In the genomic region with DNA sequence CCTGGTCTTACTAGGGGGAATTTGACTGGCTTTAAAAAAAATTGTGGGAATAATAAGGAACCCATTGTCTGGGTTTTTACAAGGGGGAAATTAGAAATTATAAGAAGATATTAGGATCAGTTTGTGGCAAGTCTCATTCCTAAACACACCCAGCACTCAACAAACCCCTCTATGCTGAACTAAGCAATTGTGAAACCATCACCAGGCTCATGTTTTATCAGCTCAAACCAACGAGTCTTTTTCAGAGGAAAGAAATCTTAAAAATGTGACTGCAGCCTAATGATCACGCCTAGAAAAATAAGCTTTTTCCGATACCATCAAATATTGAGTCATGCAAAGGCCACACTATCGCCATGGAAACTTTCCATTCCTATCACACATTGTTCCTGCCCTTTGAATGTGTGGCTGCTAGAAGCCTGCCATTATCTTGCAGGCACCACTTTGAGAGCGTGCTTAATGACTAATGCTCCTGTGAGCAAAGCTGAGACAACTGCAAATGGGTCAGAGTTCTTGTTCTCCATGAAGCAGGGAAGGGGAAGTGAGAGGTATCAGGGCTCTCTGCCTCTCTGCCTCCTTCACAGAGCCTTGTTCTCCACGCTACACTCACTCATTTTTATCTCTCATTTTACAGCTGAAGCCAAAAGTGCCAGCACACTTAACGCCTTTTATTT, we compare ENCODE assay signal across 12 mouse cellular contexts. TPM values are rescaled to one million over a fixed set of nuclear protein-coding genes. Genes with fewer than 3 reads are reported as not detected.
A peak's percentile ranks its signal among the peaks of the same experiment; 100 is the strongest.
DNase-seq lines count a peak whose midpoint lies in the region; ATAC-seq and TF ChIP-seq lines count a peak whose summit lies in the region.
"Had no signal": no experiment of that assay in that cellular context is flagged by ENCODE, and none has a peak within 500 bp of the region (broad histone marks: within the 10 kb centered on the region; RNA-seq: fewer than 3 reads in every experiment).

No protein-coding gene starts in this region.

- H3K4me2 ChIP-seq in heart, embryonic 11.5 days = no peak overlapping the region

- 0 out of 2 replicates have a peak overlapping the region, but pooled peaks have one; percentile 8 for H3K27ac ChIP-seq in heart, embryonic 11.5 days (ENCODE audit: low read depth, low read length)
- H3K27ac ChIP-seq in forebrain, embryonic 10.5 days = peak overlapping the region; percentile 54; the same call in 1 of the 2 replicates
- peak overlapping the region; percentile 36 for H3K27ac ChIP-seq in macrophage

- DNase-seq in heart, postnatal 36 days = no peak
- DNase-seq in forebrain, embryonic 10.5 days (ENCODE audit: extremely low spot score, low spot score) = no peak
- no peak for DNase-seq in cerebellum, adult 9-10 months
- DNase-seq in thymus, postnatal 14 days = no peak
- DNase-seq in kidney, postnatal 14 days = no peak
- DNase-seq: adrenal gland, postnatal 14 days; liver had no signal

- H3K4me3 ChIP-seq in heart, embryonic 11.5 days (ENCODE audit: low read depth, low read length) = no peak overlapping the region
- H3K4me3 ChIP-seq in C2C12 (ENCODE audit: insufficient read depth, poor library complexity, severe bottlenecking) (no peak overlapping the region), macrophage (ENCODE audit: inconsistent target) (no peak overlapping the region)
- H3K4me3 ChIP-seq in forebrain, embryonic 10.5 days = no peak overlapping the region

- no peaks in the 10 kb centered on the region for H3K4me1 ChIP-seq in heart, embryonic 11.5 days (ENCODE audit: control insufficient read depth, insufficient read depth, low read length)
- H3K4me1 ChIP-seq in forebrain, embryonic 10.5 days = peaks cover 10% of the 10 kb centered on the region

- intact Hi-C loops in heart, postnatal 36 days (cut with DNase I) = loop anchor here (5.0 to 10.0 kb wide), 2 partner anchors 93 to 440 kb away; a partner anchor contains a TSS

- H3K9me3 ChIP-seq in heart, embryonic 11.5 days (replicated peaks; ENCODE audit: control insufficient read depth, low read length) = no peaks in the 10 kb centered on the region
- no peaks in the 10 kb centered on the region for H3K9me3 ChIP-seq in forebrain, embryonic 10.5 days

- H3ac ChIP-seq in C2C12 (ENCODE audit: control insufficient read depth, insufficient read length, low read depth) = no peak overlapping the region

- no peaks in the 10 kb centered on the region for H3K27me3 ChIP-seq in heart, embryonic 11.5 days (ENCODE audit: control insufficient read depth, insufficient read depth, low read length)
- no peaks in the 10 kb centered on the region for H3K27me3 ChIP-seq in C2C12 (ENCODE audit: control insufficient read depth, insufficient read depth, insufficient read length)
- H3K27me3 ChIP-seq in forebrain, embryonic 10.5 days (ENCODE audit: poor library complexity, severe bottlenecking) = no peaks in the 10 kb centered on the region

- H3K79me2 ChIP-seq in C2C12 (ENCODE audit: control insufficient read depth, insufficient read depth) = no peaks in the 10 kb centered on the region
- no peaks in the 10 kb centered on the region for H3K79me2 ChIP-seq in macrophage (ENCODE audit: inconsistent target)

- 37% methylated on average over 7 of the region's 7 CpGs for WGBS in heart, embryonic 11.5 days (ENCODE audit: insufficient replicate concordance)
- 76% methylated on average over 7 of the region's 7 CpGs for WGBS in forebrain, embryonic 10.5 days
- 64% methylated on average over 7 of the region's 7 CpGs for WGBS in macrophage (ENCODE audit: missing documents)

- ATAC-seq in heart, embryonic 11.5 days (replicated peaks; ENCODE audit: insufficient number of reproducible peaks, low FRiP score, low TSS enrichment) = no peak; the same call in 1 of the 2 replicates
- ATAC-seq: hindbrain, embryonic 16.5 days had no signal

- no peak for TF ChIP-seq CTCF in C2C12 (IDR thresholded peaks at IDR 0.05; ENCODE audit: control insufficient read depth, insufficient read depth, insufficient read length)

- no peak overlapping the region for H3K9ac ChIP-seq in heart, embryonic 11.5 days (ENCODE audit: low read depth, low read length)

- H3K36me3 ChIP-seq in heart, embryonic 11.5 days (ENCODE audit: control insufficient read depth, insufficient read depth, low read length) = no peaks in the 10 kb centered on the region
- H3K36me3 ChIP-seq in C2C12 (ENCODE audit: control insufficient read depth, insufficient read depth) (no peaks in the 10 kb centered on the region), macrophage (ENCODE audit: inconsistent target) (no peaks in the 10 kb centered on the region)
- H3K36me3 ChIP-seq in forebrain, embryonic 10.5 days (replicated peaks) = peaks cover 91% of the 10 kb centered on the region

- no peaks in the 10 kb centered on the region for H3K79me3 ChIP-seq in C2C12 (ENCODE audit: low read depth)

TF ChIP-seq in C2C12, 6 proteins besides CTCF, POLR2A, EP300 and RAD21:
- peak; percentile 72 for TF ChIP-seq CEBPB (IDR thresholded peaks at IDR 0.05; ENCODE audit: low read depth)
- no peak for TF ChIP-seq FOSL1 (IDR thresholded peaks at IDR 0.05; ENCODE audit: insufficient read depth, low read length, poor library complexity, severe bottlenecking)
- no peak for TF ChIP-seq MYOG (IDR thresholded peaks at IDR 0.05; ENCODE audit: control insufficient read depth, extremely low read depth, insufficient read length)
- peak; percentile 12 for TF ChIP-seq MAX (IDR thresholded peaks at IDR 0.05)

RNA-seq across cellular contexts. Expression of a gene that starts 50.1 kb away (rescaled TPM):
- 5.0 and 5.6 TPM in 2 replicates for polyA plus RNA-seq in heart, embryonic 11.5 days (2014; fragmentation: Nextera tagmentation; extraction: Ambion mirVana)
- total RNA-seq in heart, postnatal 36 days (2021) = under 1 TPM; 0.11 to 0.14 TPM
- polyA plus RNA-seq in C2C12 (2012; fragmentation: generic; extraction: Trizol) (0.43 TPM), macrophage (2018) (0.07 to 0.10 TPM in 2 of 3 replicates, not detected in the other)
- polyA plus RNA-seq in forebrain, embryonic 10.5 days (2016; fragmentation: Nextera tagmentation; extraction: Ambion mirVana) = 48.4 and 49.3 TPM in 2 replicates
- total RNA-seq in macrophage (2018; cell fraction: chromatin; rRNA removed) = under 1 TPM in 10 of 26 experiments, not detected in 16; 0.16 to 0.62 (median 0.30) TPM
- under 1 TPM in 20 of 26 experiments, not detected in 6; 0.03 to 0.19 (median 0.08) TPM for total RNA-seq in macrophage (2018; cell fraction: cytosol; rRNA removed)
- total RNA-seq in macrophage (2018; cell fraction: nucleus; rRNA removed) = under 1 TPM in 10 of 26 experiments, not detected in 16; 0.15 to 0.35 (median 0.22) TPM
- total RNA-seq: megakaryocyte-erythroid progenitor cell, adult 5-6 weeks had no signal
